Mouse (Mus musculus): ENCODE data around the gene Rmnd5a.

- TF ChIP-seq CTCF (IDR thresholded peaks at IDR 0.05; ENCODE audit: extremely low read depth, insufficient read depth, low read length) (peak; percentile 20; the same call in 1 of the 2 replicates), POLR2A (IDR thresholded peaks at IDR 0.05; ENCODE audit: extremely low read depth, insufficient read depth, low read length) (no peak)
Measured at GRCm38 (mm10) chr6:71423116-71423515, 17.3 kb downstream of the Rmnd5a start.
